In the genomic region with DNA sequence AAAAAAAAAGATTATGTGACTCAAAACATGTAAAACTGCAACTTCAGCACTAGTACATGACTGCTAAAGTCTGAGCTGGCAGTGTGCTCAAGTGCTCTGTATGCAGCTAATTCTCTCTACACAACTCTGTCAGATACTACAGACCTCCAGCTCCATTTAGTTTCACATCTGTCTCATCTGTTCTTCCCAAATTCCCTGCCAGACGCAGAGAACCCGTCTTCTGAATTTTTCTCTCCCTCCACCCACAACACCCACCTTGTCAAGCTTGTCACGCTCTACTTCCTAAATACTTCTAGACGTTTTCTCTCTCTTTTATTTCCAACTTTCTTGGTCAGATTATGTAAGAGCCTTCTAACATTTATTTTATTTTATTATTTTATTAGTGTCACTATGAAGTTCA, we compare ENCODE assay signal across 24 mouse cellular contexts.
"Had no signal": no experiment of that assay in that cellular context is flagged by ENCODE, and none has a peak within 500 bp of the region (broad histone marks: within the 10 kb centered on the region; RNA-seq: fewer than 3 reads in every experiment).

No protein-coding gene starts in this region.

- H3K4me1 ChIP-seq: hindbrain, embryonic 13.5 days; hindbrain, embryonic 15.5 days; limb, embryonic 10.5 days; limb, embryonic 12.5 days had no signal

- H3K27ac ChIP-seq: heart, adult 2 months; heart, embryonic 13.5 days; heart, embryonic 15.5 days; hindbrain, embryonic 13.5 days; hindbrain, embryonic 15.5 days; hindbrain, postnatal 0 days; layer of hippocampus, adult 2 months; left cerebral cortex, adult 2 months; limb, embryonic 10.5 days; limb, embryonic 12.5 days had no signal

- H3K4me3 ChIP-seq: heart, adult 2 months; heart, embryonic 13.5 days; heart, embryonic 15.5 days; hindbrain, embryonic 13.5 days; hindbrain, embryonic 15.5 days; layer of hippocampus, adult 2 months; left cerebral cortex, adult 2 months; limb, embryonic 10.5 days; limb, embryonic 12.5 days had no signal

- H3K27me3 ChIP-seq: heart, embryonic 13.5 days; heart, embryonic 15.5 days; hindbrain, embryonic 13.5 days; hindbrain, embryonic 15.5 days; limb, embryonic 12.5 days had no signal

- DNase-seq: forebrain, postnatal 0 days; gastrocnemius, postnatal 10 days; gastrocnemius, postnatal 25 days; heart, adult 2 months; heart, postnatal 14 days; heart, postnatal 36 days; kidney, adult 18-20 months; kidney, adult 8-10 months; kidney, postnatal 10 days; kidney, postnatal 25 days; kidney, postnatal 4 days; liver had no signal

- ATAC-seq: forebrain, postnatal 0 days; hindbrain, postnatal 0 days; intestine, embryonic 16.5 days had no signal

- H3K4me2 ChIP-seq: heart, embryonic 11.5 days; heart, embryonic 13.5 days; heart, embryonic 15.5 days; hindbrain, embryonic 13.5 days; hindbrain, embryonic 15.5 days; limb, embryonic 12.5 days; liver, embryonic 11.5 days had no signal

- H3K9ac ChIP-seq: forebrain, postnatal 0 days; heart, embryonic 13.5 days; heart, embryonic 15.5 days; hindbrain, embryonic 13.5 days; hindbrain, embryonic 15.5 days; limb, embryonic 12.5 days had no signal

- H3K9me3 ChIP-seq: heart, embryonic 13.5 days; heart, embryonic 15.5 days; hindbrain, embryonic 13.5 days; hindbrain, embryonic 15.5 days; limb, embryonic 10.5 days; limb, embryonic 12.5 days had no signal

- H3K36me3 ChIP-seq: heart, embryonic 15.5 days; hindbrain, embryonic 13.5 days; hindbrain, embryonic 15.5 days; limb, embryonic 12.5 days had no signal
